Mouse (Mus musculus) left cerebral cortex, postnatal 25 days (tissue): ENCODE data around the gene Bub3. TPM values are rescaled to one million over a fixed set of nuclear protein-coding genes. Genes with fewer than 3 reads are reported as not detected.

Experiments used
- DNase-seq, 2 experiments: peaks; one replicate each; pipeline ENCODE4 v3.0.0; 2022; ENCODE audit warnings: low spot score in 2 of 2, mixed read lengths in 1 of 2
- intact Hi-C: fragments of 180-260 bp; cut with DNase I; formaldehyde crosslinking; loops from one replicate; pipeline ENCODE4 v1.15.1; 2025
- total RNA-seq, 2 experiments: library from RNA; stranded (reverse); gene quantifications; 2 replicates each; pipeline ENCODE4 v1.2.3; 2021

Bub3 gene
- total RNA-seq, 2 experiments from 2014 or later, result 61.5 to 62.7 TPM

- intact Hi-C loops, result no loop called here
- no peak for DNase-seq
Observed at GRCm38 (mm10) chr7:131555301-131556081, 4.5 kb upstream of the Bub3 start.

- DNase-seq, result no peak
- intact Hi-C loops, result no loop called here
Observed at GRCm38 (mm10) chr7:131556116-131556515, 3.9 kb upstream of the Bub3 start.

GRCm38 (mm10) chr7:131556541-131557271 lies 3.3 kb upstream of the Bub3 start:
- intact Hi-C loops, result no loop called here
- peak; percentile 24 to 31 for DNase-seq

GRCm38 (mm10) chr7:131557751-131558150 lies 2.3 kb upstream of the Bub3 start:
- no peak for DNase-seq
- intact Hi-C loops, result no loop called here

- DNase-seq, result no peak
- intact Hi-C loops, result loop anchor here (5.0 to 10.0 kb wide), 2 partner anchors 198 to 654 kb away; partner anchors contain the start of gene 2310057M21Rik
Observed at GRCm38 (mm10) chr7:131560697-131561042, 648 bp downstream of the Bub3 start.

- no peak for DNase-seq
- intact Hi-C loops, result loop anchor here (5.0 kb wide), 1 partner anchor 172 kb away; no protein-coding TSS in a partner anchor
Observed at GRCm38 (mm10) chr7:131575246-131575645, 15.2 kb downstream of the Bub3 start.

- no peak for DNase-seq
- intact Hi-C loops, result no loop called here
Observed at GRCm38 (mm10) chr7:131582178-131582577, 22.2 kb downstream of the Bub3 start.

GRCm38 (mm10) chr7:131585551-131585950 lies 25.5 kb downstream of the Bub3 start:
- intact Hi-C loops, result no loop called here
- DNase-seq, result no peak

GRCm38 (mm10) chr7:131597779-131598482 lies 37.9 kb downstream of the Bub3 start:
- intact Hi-C loops, result loop anchor here (2.0 to 5.0 kb wide), 2 partner anchors 149 to 284 kb away; no protein-coding TSS in a partner anchor
- DNase-seq, result peak in 1 of 2 experiments; percentile 11

- peak; percentile 35 to 54 for DNase-seq
- intact Hi-C loops, result loop anchor here (2.0 to 5.0 kb wide), 2 partner anchors 148 to 284 kb away; no protein-coding TSS in a partner anchor
Observed at GRCm38 (mm10) chr7:131598483-131598824, 38.4 kb downstream of the Bub3 start.

GRCm38 (mm10) chr7:131602106-131602505 lies 42.1 kb downstream of the Bub3 start:
- DNase-seq, result no peak
- intact Hi-C loops, result no loop called here

- DNase-seq, result no peak
- intact Hi-C loops, result no loop called here
Observed at GRCm38 (mm10) chr7:131603186-131603585, 43.2 kb downstream of the Bub3 start.

GRCm38 (mm10) chr7:131604946-131605345 lies 44.9 kb downstream of the Bub3 start:
- intact Hi-C loops, result no loop called here

GRCm38 (mm10) chr7:131605481-131605880 lies 45.5 kb downstream of the Bub3 start:
- intact Hi-C loops, result no loop called here
- no peak for DNase-seq

More at GRCm38 (mm10) chr7:131604946-131605345, 44.9 kb downstream of the Bub3 start:
- DNase-seq, result no peak

GRCm38 (mm10) chr7:131608049-131608448 lies 48.0 kb downstream of the Bub3 start:
- intact Hi-C loops, result no loop called here
- DNase-seq, result no peak

GRCm38 (mm10) chr7:131609677-131610076 lies 49.7 kb downstream of the Bub3 start:
- intact Hi-C loops, result no loop called here
- DNase-seq, result no peak
